In the genomic region with DNA sequence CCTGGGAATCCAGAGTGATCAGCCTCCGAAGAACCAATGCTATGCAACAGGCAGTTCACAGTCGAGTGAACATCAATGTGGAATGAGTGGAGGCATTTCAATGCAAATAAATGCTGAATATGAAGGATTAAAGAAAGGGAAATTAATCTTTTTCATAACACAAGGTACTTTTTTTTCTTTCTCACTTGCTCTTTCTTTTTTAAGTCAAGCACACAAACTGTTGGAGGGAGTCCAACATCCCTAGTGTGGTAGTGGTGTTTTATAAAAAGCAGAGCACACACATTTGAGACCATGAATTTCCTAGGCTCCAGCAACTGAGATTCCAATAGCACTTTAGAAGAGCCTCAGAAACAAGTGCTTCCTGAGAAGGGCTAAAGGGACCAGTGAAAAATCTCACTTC, we compare ENCODE assay signal across 12 mouse cellular contexts. TPM values are rescaled to one million over a fixed set of nuclear protein-coding genes. Genes with fewer than 3 reads are reported as not detected.
DNase-seq lines count a peak whose midpoint lies in the region; ATAC-seq and TF ChIP-seq lines count a peak whose summit lies in the region.
"Had no signal": no experiment of that assay in that cellular context is flagged by ENCODE, and none has a peak within 500 bp of the region (broad histone marks: within the 10 kb centered on the region; RNA-seq: fewer than 3 reads in every experiment).

No protein-coding gene starts in this region.

- no peaks in the 10 kb centered on the region for H3K9me3 ChIP-seq in embryonic facial prominence, embryonic 14.5 days (ENCODE audit: control insufficient read depth, low read length)
- no peaks in the 10 kb centered on the region for H3K9me3 ChIP-seq in embryonic facial prominence, embryonic 10.5 days
- H3K9me3 ChIP-seq in liver, embryonic 11.5 days (ENCODE audit: control insufficient read depth, low read length) = no peaks in the 10 kb centered on the region
- H3K9me3 ChIP-seq in hindbrain, postnatal 0 days (ENCODE audit: low read length) = no peaks in the 10 kb centered on the region

- peaks cover 8% of the 10 kb centered on the region for H3K4me1 ChIP-seq in embryonic facial prominence, embryonic 14.5 days (ENCODE audit: control insufficient read depth, insufficient read depth, low read length)
- peaks cover 14% of the 10 kb centered on the region for H3K4me1 ChIP-seq in embryonic facial prominence, embryonic 10.5 days
- peaks cover 12% of the 10 kb centered on the region for H3K4me1 ChIP-seq in liver, adult 2 months (ENCODE audit: control insufficient read depth, insufficient read depth, low read length)
- H3K4me1 ChIP-seq in liver, embryonic 11.5 days (replicated peaks; ENCODE audit: control insufficient read depth, insufficient read depth, low read length) = peaks cover 16% of the 10 kb centered on the region
- H3K4me1 ChIP-seq in hindbrain, postnatal 0 days (ENCODE audit: insufficient read depth, low read length) = no peaks in the 10 kb centered on the region

- H3K27ac ChIP-seq in embryonic facial prominence, embryonic 14.5 days (replicated peaks; ENCODE audit: low read depth, low read length) = no peak overlapping the region
- no peak overlapping the region for H3K27ac ChIP-seq in embryonic facial prominence, embryonic 10.5 days (replicated peaks)
- H3K27ac ChIP-seq in liver, adult 2 months (replicated peaks; ENCODE audit: insufficient read depth, low read depth, low read length) = peak overlapping the region; percentile 49; the same call in 1 of the 2 replicates
- H3K27ac ChIP-seq in liver, embryonic 11.5 days (ENCODE audit: low read depth, low read length) = no peak overlapping the region
- no peak overlapping the region for H3K27ac ChIP-seq in hindbrain, postnatal 0 days
- H3K27ac ChIP-seq: liver, embryonic 14.5 days had no signal

- no peak for TF ChIP-seq POLR2A in liver, adult 2 months (IDR thresholded peaks at IDR 0.05; ENCODE audit: extremely low read depth, insufficient read depth, low read length)

- no peak overlapping the region for H3K4me2 ChIP-seq in embryonic facial prominence, embryonic 14.5 days (ENCODE audit: low read depth, low read length)
- no peak overlapping the region for H3K4me2 ChIP-seq in liver, embryonic 11.5 days
- H3K4me2 ChIP-seq in hindbrain, postnatal 0 days (ENCODE audit: low read depth, low read length) = no peak overlapping the region

- DNase-seq in embryonic facial prominence, embryonic 14.5 days (ENCODE audit: low spot score) = peak; percentile 66
- no peak for DNase-seq in embryonic facial prominence, embryonic 10.5 days (ENCODE audit: low spot score)
- no peak for DNase-seq in liver, adult 2 months (ENCODE audit: extremely low read depth, low read depth, low spot score)
- DNase-seq in liver, embryonic 11.5 days (ENCODE audit: low spot score) = no peak
- peak; percentile 59 for DNase-seq in brain, adult 2 months (ENCODE audit: low read depth, low spot score)
- DNase-seq in hindbrain, postnatal 0 days (ENCODE audit: low spot score) = peak; percentile 19
- no peak for DNase-seq in thymus, postnatal 10 days (ENCODE audit: low spot score in 2 of 2)
- DNase-seq in layer of hippocampus, adult 18-20 months (ENCODE audit: low spot score in 2 of 2) = no peak
- DNase-seq: cerebellum, postnatal 25 days; gastrocnemius, postnatal 10 days; layer of hippocampus, postnatal 36 days had no signal

- 51% methylated on average over 2 of the region's 2 CpGs for WGBS in embryonic facial prominence, embryonic 14.5 days
- 68% methylated on average over 2 of the region's 2 CpGs for WGBS in embryonic facial prominence, embryonic 10.5 days
- WGBS in liver, adult 2 months = 22% methylated on average over 2 of the region's 2 CpGs
- WGBS in liver, embryonic 11.5 days = 71% methylated on average over 2 of the region's 2 CpGs
- 16% methylated on average over 2 of the region's 2 CpGs for WGBS in hindbrain, postnatal 0 days

- ATAC-seq in embryonic facial prominence, embryonic 14.5 days (ENCODE audit: low read depth) = no peak
- ATAC-seq in liver, embryonic 11.5 days (replicated peaks; ENCODE audit: low FRiP score) = no peak
- ATAC-seq in hindbrain, postnatal 0 days = no peak

- TF ChIP-seq CTCF in liver, adult 2 months (IDR thresholded peaks at IDR 0.05; ENCODE audit: low read depth, low read length) = no peak
- TF ChIP-seq CTCF in hindbrain, postnatal 0 days (IDR thresholded peaks at IDR 0.05; ENCODE audit: low read depth) = no peak

- H3K27me3 ChIP-seq in embryonic facial prominence, embryonic 14.5 days (replicated peaks; ENCODE audit: control insufficient read depth, insufficient read depth, low read length) = no peaks in the 10 kb centered on the region
- no peaks in the 10 kb centered on the region for H3K27me3 ChIP-seq in embryonic facial prominence, embryonic 10.5 days (replicated peaks; ENCODE audit: low read depth, poor library complexity, severe bottlenecking)
- no peaks in the 10 kb centered on the region for H3K27me3 ChIP-seq in liver, adult 2 months (ENCODE audit: control insufficient read depth, insufficient read depth, low read length)
- no peaks in the 10 kb centered on the region for H3K27me3 ChIP-seq in liver, embryonic 11.5 days (replicated peaks; ENCODE audit: control insufficient read depth, insufficient read depth, low read length)
- H3K27me3 ChIP-seq in hindbrain, postnatal 0 days (ENCODE audit: insufficient read depth, low read length) = no peaks in the 10 kb centered on the region

- peaks cover 10% of the 10 kb centered on the region; the same call in 1 of the 2 replicates for H3K36me3 ChIP-seq in embryonic facial prominence, embryonic 14.5 days (ENCODE audit: control insufficient read depth, insufficient read depth, low read length)
- peaks cover 11% of the 10 kb centered on the region for H3K36me3 ChIP-seq in embryonic facial prominence, embryonic 10.5 days (replicated peaks)
- peaks cover 16% of the 10 kb centered on the region; the same call in 1 of the 2 replicates for H3K36me3 ChIP-seq in liver, adult 2 months (ENCODE audit: control insufficient read depth, insufficient read depth, low read length)
- H3K36me3 ChIP-seq in liver, embryonic 11.5 days (ENCODE audit: control insufficient read depth, insufficient read depth, low read length) = no peaks in the 10 kb centered on the region; the same call in 1 of the 2 replicates
- H3K36me3 ChIP-seq in hindbrain, postnatal 0 days (ENCODE audit: insufficient read depth, low read length) = no peaks in the 10 kb centered on the region

- H3K79me2 ChIP-seq in liver, adult 2 months (ENCODE audit: control insufficient read depth, insufficient read depth, low read length) = no peaks in the 10 kb centered on the region

- no peak overlapping the region for H3K9ac ChIP-seq in embryonic facial prominence, embryonic 14.5 days (ENCODE audit: low read depth, low read length)
- H3K9ac ChIP-seq in liver, adult 2 months (ENCODE audit: low read depth, low read length) = no peak overlapping the region
- H3K9ac ChIP-seq in liver, embryonic 11.5 days (ENCODE audit: low read depth, low read length) = no peak overlapping the region
- H3K9ac ChIP-seq in hindbrain, postnatal 0 days (replicated peaks; ENCODE audit: low read length) = no peak overlapping the region
- H3K9ac ChIP-seq: liver, embryonic 14.5 days had no signal

- no peak overlapping the region for H3K4me3 ChIP-seq in embryonic facial prominence, embryonic 14.5 days (ENCODE audit: low read depth, low read length)
- H3K4me3 ChIP-seq in embryonic facial prominence, embryonic 10.5 days = no peak overlapping the region
- no peak overlapping the region for H3K4me3 ChIP-seq in liver, adult 2 months (ENCODE audit: insufficient read depth, low read depth, low read length)
- no peak overlapping the region for H3K4me3 ChIP-seq in liver, embryonic 11.5 days (ENCODE audit: low read depth, low read length)
- no peak overlapping the region for H3K4me3 ChIP-seq in hindbrain, postnatal 0 days (ENCODE audit: low read length)

RNA-seq across cellular contexts. Expression of gene Zfp609, which starts 4.7 kb away (rescaled TPM):
- 5.9 and 6.4 TPM in 2 replicates for polyA plus RNA-seq in embryonic facial prominence, embryonic 14.5 days (2014; fragmentation: Nextera tagmentation; extraction: Ambion mirVana)
- 6.9 and 7.0 TPM in 2 replicates for polyA plus RNA-seq in embryonic facial prominence, embryonic 10.5 days (2016; fragmentation: Nextera tagmentation; extraction: Ambion mirVana)
- total RNA-seq in liver, adult 2 months (2014; rRNA removed) = 2.8 and 4.4 TPM in 2 replicates
- polyA plus RNA-seq in liver, adult 2 months (2012; rRNA removed) = 4.4 TPM in 2 replicates
- 5.5 and 5.8 TPM in 2 replicates for polyA plus RNA-seq in liver, embryonic 11.5 days (2014; fragmentation: Nextera tagmentation; extraction: Ambion mirVana)
- 8.9 and 10.2 TPM in 2 replicates for total RNA-seq in hindbrain, postnatal 0 days (2014; rRNA removed)
- polyA plus RNA-seq in hindbrain, postnatal 0 days (2015; fragmentation: Nextera tagmentation; extraction: Ambion mirVana) = 4.1 and 5.6 TPM in 2 replicates
- 10 to 100 TPM; 56.2 to 58.6 TPM for total RNA-seq in layer of hippocampus, adult 18-20 months (2021)

RNA-seq across cellular contexts. Expression of gene Pclaf, which starts 58.0 kb away (rescaled TPM):
- polyA plus RNA-seq in embryonic facial prominence, embryonic 14.5 days (2014; fragmentation: Nextera tagmentation; extraction: Ambion mirVana) = 106 and 114 TPM in 2 replicates
- polyA plus RNA-seq in embryonic facial prominence, embryonic 10.5 days (2016; fragmentation: Nextera tagmentation; extraction: Ambion mirVana) = 345 and 346 TPM in 2 replicates
- total RNA-seq in liver, adult 2 months (2014; rRNA removed) = 0.28 and 0.94 TPM in 2 replicates
- 0.09 TPM in 1 of 2 replicates, not detected in the other for polyA plus RNA-seq in liver, adult 2 months (2012; rRNA removed)
- polyA plus RNA-seq in liver, embryonic 11.5 days (2014; fragmentation: Nextera tagmentation; extraction: Ambion mirVana) = 181 and 192 TPM in 2 replicates
- 14.0 and 15.6 TPM in 2 replicates for total RNA-seq in hindbrain, postnatal 0 days (2014; rRNA removed)
- 29.8 and 35.8 TPM in 2 replicates for polyA plus RNA-seq in hindbrain, postnatal 0 days (2015; fragmentation: Nextera tagmentation; extraction: Ambion mirVana)
- total RNA-seq in layer of hippocampus, adult 18-20 months (2021) = not detected

Comparison
In these comparisons a context has a peak if more than half of its experiments do, and no peak if none do; other contexts are left out.
1. DNase-seq: peak in embryonic facial prominence, embryonic 14.5 days (single experiment), brain, adult 2 months (single experiment) and hindbrain, postnatal 0 days (single experiment); none in embryonic facial prominence, embryonic 10.5 days (single experiment), liver, adult 2 months (single experiment), liver, embryonic 11.5 days (single experiment), thymus, postnatal 10 days (0 of 2) and layer of hippocampus, adult 18-20 months (0 of 2).
2. RNA of gene Pclaf, which starts 58.0 kb away (polyA plus RNA-seq): 345 to 346 TPM in embryonic facial prominence, embryonic 10.5 days, 181 to 192 TPM in liver, embryonic 11.5 days, 106 to 114 TPM in embryonic facial prominence, embryonic 14.5 days and 29.8 to 35.8 TPM in hindbrain, postnatal 0 days; 0.09 TPM in liver, adult 2 months; every median in the first group is over 10 times any median in the second.